Mouse (Mus musculus): ENCODE results near the gene Kcnh1. TPM values are rescaled to one million over a fixed set of nuclear protein-coding genes. Genes with fewer than 3 reads are reported as not detected.

Kcnh1 gene
- polyA plus RNA-seq, 1 experiment from 2014 or later, result 1.3 TPM

- H3K36me3 ChIP-seq, result no peaks in the 10 kb centered on the region
- no peaks in the 10 kb centered on the region for H3K4me1 ChIP-seq
- no peak for ATAC-seq (replicated peaks; ENCODE audit: low FRiP score)
- no peaks in the 10 kb centered on the region for H3K9me3 ChIP-seq (replicated peaks)
- H3K27ac ChIP-seq, result no peak overlapping the region
- 92% methylated on average over 2 of the region's 2 CpGs for WGBS
- H3K4me2 ChIP-seq, result no peak overlapping the region
- no peak overlapping the region for H3K9ac ChIP-seq
- H3K27me3 ChIP-seq, result no peaks in the 10 kb centered on the region
- H3K4me3 ChIP-seq (replicated peaks), result no peak overlapping the region
Observed at GRCm38 (mm10) chr1:192431423-192431822, 240.8 kb downstream of the Kcnh1 start.

- 48% methylated on average over 2 of the region's 2 CpGs for WGBS
- no peaks in the 10 kb centered on the region for H3K36me3 ChIP-seq
- ATAC-seq (replicated peaks; ENCODE audit: low FRiP score), result no peak; the same call in 1 of the 2 replicates
- no peak overlapping the region for H3K4me2 ChIP-seq
- no peak overlapping the region for H3K27ac ChIP-seq
- no peak overlapping the region for H3K4me3 ChIP-seq (replicated peaks)
- H3K27me3 ChIP-seq, result no peaks in the 10 kb centered on the region
- H3K4me1 ChIP-seq, result no peaks in the 10 kb centered on the region
- H3K9me3 ChIP-seq (replicated peaks), result no peaks in the 10 kb centered on the region
- no peak overlapping the region for H3K9ac ChIP-seq
Observed at GRCm38 (mm10) chr1:192435503-192435902, 244.9 kb downstream of the Kcnh1 start.

GRCm38 (mm10) chr1:192439151-192439837 lies 248.7 kb downstream of the Kcnh1 start:
- no peak for ATAC-seq (replicated peaks; ENCODE audit: low FRiP score)
- no peak overlapping the region for H3K9ac ChIP-seq
- H3K9me3 ChIP-seq (replicated peaks), result no peaks in the 10 kb centered on the region
- WGBS, result 77% methylated on average over 6 of the region's 6 CpGs
- H3K4me2 ChIP-seq, result no peak overlapping the region
- H3K27me3 ChIP-seq, result no peaks in the 10 kb centered on the region
- H3K36me3 ChIP-seq, result no peaks in the 10 kb centered on the region
- H3K4me1 ChIP-seq, result peaks cover 4% of the 10 kb centered on the region
- no peak overlapping the region for H3K4me3 ChIP-seq (replicated peaks)
- H3K27ac ChIP-seq, result no peak overlapping the region

GRCm38 (mm10) chr1:192442772-192443445 lies 252.3 kb downstream of the Kcnh1 start:
- no peak overlapping the region for H3K4me3 ChIP-seq (replicated peaks)
- WGBS, result 85% methylated on average over 5 of the region's 5 CpGs
- H3K27me3 ChIP-seq, result no peaks in the 10 kb centered on the region
- peaks cover 17% of the 10 kb centered on the region for H3K4me1 ChIP-seq
- H3K4me2 ChIP-seq, result no peak overlapping the region
- no peak for ATAC-seq (replicated peaks; ENCODE audit: low FRiP score)
- no peak overlapping the region for H3K9ac ChIP-seq
- no peak overlapping the region for H3K27ac ChIP-seq
- no peaks in the 10 kb centered on the region for H3K9me3 ChIP-seq (replicated peaks)
- no peaks in the 10 kb centered on the region for H3K36me3 ChIP-seq

GRCm38 (mm10) chr1:192443998-192444657 lies 253.6 kb downstream of the Kcnh1 start:
- no peak overlapping the region for H3K27ac ChIP-seq
- H3K4me2 ChIP-seq, result no peak overlapping the region
- 78% methylated on average over 20 of the region's 20 CpGs for WGBS
- no peak overlapping the region for H3K9ac ChIP-seq
- H3K9me3 ChIP-seq (replicated peaks), result no peaks in the 10 kb centered on the region
- no peak overlapping the region for H3K4me3 ChIP-seq (replicated peaks)
- no peak for ATAC-seq (replicated peaks; ENCODE audit: low FRiP score)
- H3K36me3 ChIP-seq, result no peaks in the 10 kb centered on the region
- peaks cover 17% of the 10 kb centered on the region for H3K4me1 ChIP-seq
- no peaks in the 10 kb centered on the region for H3K27me3 ChIP-seq

- Histone ChIP-seq H3K4me3 (replicated peaks) (no peak overlapping the region), H3K4me2 (no peak overlapping the region), H3K9ac (no peak overlapping the region), H3K9me3 (replicated peaks) (no peaks in the 10 kb centered on the region), H3K27me3 (no peaks in the 10 kb centered on the region), H3K4me1 (peaks cover 17% of the 10 kb centered on the region), H3K36me3 (no peaks in the 10 kb centered on the region), H3K27ac (no peak overlapping the region)
- WGBS, result 62% methylated on average over 7 of the region's 7 CpGs
- 0 out of 2 replicates have a peak, but pooled peaks have one; percentile 41 for ATAC-seq (replicated peaks; ENCODE audit: low FRiP score)
Observed at GRCm38 (mm10) chr1:192444658-192445447, 254.3 kb downstream of the Kcnh1 start.

DNA sequence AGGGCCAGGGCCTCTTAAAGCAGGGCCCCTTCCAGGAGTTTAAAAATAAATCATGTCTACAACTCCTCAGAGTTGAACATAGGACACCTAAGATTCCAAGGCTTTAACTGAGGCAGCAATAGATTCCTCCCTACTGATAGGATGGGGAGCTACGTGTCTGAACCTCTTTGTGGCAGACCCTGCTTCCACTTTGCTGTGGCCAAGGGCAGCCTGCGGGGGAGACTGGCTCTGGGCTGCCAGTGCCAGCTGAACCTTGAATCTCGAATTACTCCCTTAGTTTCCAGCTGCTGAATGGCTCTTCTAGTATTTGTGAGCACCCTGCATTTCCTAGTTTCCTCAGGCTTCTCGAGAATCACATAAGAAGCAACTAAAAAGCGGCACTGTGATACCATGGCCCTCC lies 255.6 kb downstream of the Kcnh1 start:
- Histone ChIP-seq H3K4me3 (replicated peaks) (no peak overlapping the region), H3K36me3 (no peaks in the 10 kb centered on the region), H3K4me1 (peaks cover 17% of the 10 kb centered on the region), H3K27ac (0 out of 2 replicates have a peak overlapping the region, but pooled peaks have one; percentile 29), H3K27me3 (no peaks in the 10 kb centered on the region), H3K9me3 (replicated peaks) (no peaks in the 10 kb centered on the region), H3K9ac (no peak overlapping the region), H3K4me2 (no peak overlapping the region)
- peak; percentile 76 for ATAC-seq (replicated peaks; ENCODE audit: low FRiP score)
- WGBS, result 38% methylated on average over 5 of the region's 5 CpGs

DNA sequence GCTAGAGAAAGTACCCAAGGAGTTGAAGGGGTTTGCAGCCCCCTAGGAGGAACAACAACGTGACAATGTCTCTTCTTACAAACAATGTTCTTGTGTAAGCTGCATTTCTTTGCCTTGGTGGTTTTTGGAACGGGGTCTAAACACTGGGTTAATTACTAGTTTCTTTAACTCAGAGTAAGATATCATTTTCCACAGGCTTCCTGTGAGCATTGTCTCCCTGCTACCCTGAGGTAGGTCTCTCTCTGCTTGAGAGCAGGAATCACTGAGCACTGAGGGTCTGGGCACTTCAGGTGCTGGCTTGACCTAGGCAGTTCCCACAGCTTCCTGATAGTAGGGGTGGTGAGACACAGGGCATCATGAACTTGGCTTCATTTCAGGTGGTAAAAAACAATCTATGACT lies 257.1 kb downstream of the Kcnh1 start:
- Histone ChIP-seq H3K36me3 (no peaks in the 10 kb centered on the region), H3K4me1 (peaks cover 17% of the 10 kb centered on the region), H3K4me3 (replicated peaks) (no peak overlapping the region), H3K27me3 (no peaks in the 10 kb centered on the region), H3K4me2 (no peak overlapping the region), H3K27ac (no peak overlapping the region), H3K9me3 (replicated peaks) (no peaks in the 10 kb centered on the region), H3K9ac (no peak overlapping the region)
- 66% methylated on average over 2 of the region's 2 CpGs for WGBS
- ATAC-seq (replicated peaks; ENCODE audit: low FRiP score), result no peak

- Histone ChIP-seq H3K4me3 (replicated peaks) (no peak overlapping the region), H3K27ac (no peak overlapping the region)
- no peak for ATAC-seq (replicated peaks; ENCODE audit: low FRiP score)
Observed at GRCm38 (mm10) chr1:192448512-192448911, 257.9 kb downstream of the Kcnh1 start.

GRCm38 (mm10) chr1:192449572-192450351 lies 259.2 kb downstream of the Kcnh1 start:
- Histone ChIP-seq H3K27me3 (no peaks in the 10 kb centered on the region), H3K9me3 (replicated peaks) (no peaks in the 10 kb centered on the region), H3K4me3 (replicated peaks) (no peak overlapping the region), H3K36me3 (no peaks in the 10 kb centered on the region), H3K4me2 (no peak overlapping the region), H3K9ac (no peak overlapping the region), H3K27ac (no peak overlapping the region), H3K4me1 (peaks cover 21% of the 10 kb centered on the region)
- 68% methylated on average over 4 of the region's 4 CpGs for WGBS
- ATAC-seq (replicated peaks; ENCODE audit: low FRiP score), result no peak

More at GRCm38 (mm10) chr1:192448512-192448911, 257.9 kb downstream of the Kcnh1 start:
- 91% methylated on average over 1 of the region's 1 CpGs for WGBS
- Histone ChIP-seq H3K36me3 (no peaks in the 10 kb centered on the region), H3K27me3 (no peaks in the 10 kb centered on the region), H3K9ac (no peak overlapping the region), H3K4me1 (peaks cover 17% of the 10 kb centered on the region), H3K4me2 (no peak overlapping the region), H3K9me3 (replicated peaks) (no peaks in the 10 kb centered on the region)

DNA sequence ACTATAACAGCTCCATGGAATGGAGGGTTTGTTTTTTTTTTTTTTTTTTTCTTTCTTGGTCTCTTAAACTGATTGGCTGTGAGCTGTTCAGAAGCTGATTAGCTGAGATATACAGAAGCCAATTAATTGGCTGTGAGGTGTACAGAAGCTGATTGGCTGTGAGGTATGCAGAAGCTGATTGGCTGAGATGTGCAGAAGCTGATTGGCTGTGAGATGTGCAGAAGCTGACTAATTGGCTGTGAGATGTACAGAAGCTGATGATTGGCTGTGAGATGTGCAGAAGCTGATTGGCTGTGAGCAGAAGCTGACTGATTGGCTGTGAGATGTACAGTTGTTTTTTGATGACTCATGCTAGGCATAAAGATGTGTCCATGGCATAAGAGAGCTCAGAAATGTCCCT lies 259.9 kb downstream of the Kcnh1 start:
- no peak for ATAC-seq (replicated peaks; ENCODE audit: low FRiP score)
- Histone ChIP-seq H3K9ac (no peak overlapping the region), H3K27me3 (no peaks in the 10 kb centered on the region), H3K4me3 (replicated peaks) (no peak overlapping the region), H3K9me3 (replicated peaks) (no peaks in the 10 kb centered on the region), H3K27ac (no peak overlapping the region), H3K4me2 (no peak overlapping the region), H3K4me1 (peaks cover 19% of the 10 kb centered on the region), H3K36me3 (no peaks in the 10 kb centered on the region)

Data from kidney, embryonic 15.5 days (tissue).